Mouse (Mus musculus): ENCODE measurements around the gene Abhd16b.

Abhd16b gene

GRCm38 (mm10) chr2:181493156-181493927 is at the start of gene Abhd16b:
TSS of gene Abhd16b (plus strand) at chr2:181493206.
- DNase-seq: peak in 1 of 2 experiments; percentile 41

- DNase-seq: peak; percentile 65 to 69
Measured at GRCm38 (mm10) chr2:181452181-181452580, 40.8 kb upstream of the Abhd16b start.

- peak in 1 of 2 experiments; percentile 43 for DNase-seq
Measured at GRCm38 (mm10) chr2:181453274-181453673, 39.7 kb upstream of the Abhd16b start.

- no peak for DNase-seq
Measured at GRCm38 (mm10) chr2:181455899-181456298, 37.1 kb upstream of the Abhd16b start.

- DNase-seq: peak in 1 of 2 experiments; percentile 53
Measured at GRCm38 (mm10) chr2:181457831-181458230, 35.2 kb upstream of the Abhd16b start.

- DNase-seq: peak; percentile 71 to 75
Measured at GRCm38 (mm10) chr2:181458411-181459152, 34.4 kb upstream of the Abhd16b start.

- peak; percentile 94 to 98 for DNase-seq
Measured at GRCm38 (mm10) chr2:181459153-181459672, 33.8 kb upstream of the Abhd16b start, which contains the start of gene Zbtb46. TSS of gene Zbtb46 (minus strand) at chr2:181459426.

- DNase-seq: peak; percentile 77 to 81
Measured at GRCm38 (mm10) chr2:181459673-181460621, 33.1 kb upstream of the Abhd16b start.

- DNase-seq: peak in 1 of 2 experiments; percentile 45
Measured at GRCm38 (mm10) chr2:181461536-181462100, 31.4 kb upstream of the Abhd16b start.

- peak; percentile 54 for DNase-seq
Measured at GRCm38 (mm10) chr2:181462604-181463003, 30.4 kb upstream of the Abhd16b start.

- peak; percentile 95 to 96 for DNase-seq
Measured at GRCm38 (mm10) chr2:181463008-181463738, 29.8 kb upstream of the Abhd16b start.

GRCm38 (mm10) chr2:181465423-181465822 is 27.6 kb upstream of the Abhd16b start:
- DNase-seq: no peak

- no peak for DNase-seq
Measured at GRCm38 (mm10) chr2:181470285-181470684, 22.7 kb upstream of the Abhd16b start.

- peak; percentile 58 to 61 for DNase-seq
Measured at GRCm38 (mm10) chr2:181471246-181471645, 21.8 kb upstream of the Abhd16b start.

- DNase-seq: peak in 1 of 2 experiments; percentile 16
Measured at GRCm38 (mm10) chr2:181472256-181472827, 20.7 kb upstream of the Abhd16b start.

GRCm38 (mm10) chr2:181483120-181483519 is 9.9 kb upstream of the Abhd16b start:
- no peak for DNase-seq

GRCm38 (mm10) chr2:181483562-181484318 is 9.3 kb upstream of the Abhd16b start:
- peak; percentile 70 to 75 for DNase-seq

GRCm38 (mm10) chr2:181484456-181485233 is 8.4 kb upstream of the Abhd16b start:
- DNase-seq: no peak

- no peak for DNase-seq
Measured at GRCm38 (mm10) chr2:181485741-181486140, 7.3 kb upstream of the Abhd16b start.
